Mouse (Mus musculus) stomach, embryonic 15.5 days (tissue): ENCODE measurements around the gene Hck. TPM values are rescaled to one million over a fixed set of nuclear protein-coding genes. Genes with fewer than 3 reads are reported as not detected.

Experiments
- ATAC-seq: fragments of 200-750 bp; cut with Nextera tagmentation; 2 replicates; pipeline ENCODE4 v1.8.0; 2017; ENCODE audit warnings: low read depth, moderate number of reproducible peaks, moderate TSS enrichment; ENCODE audit not compliant: insufficient read depth, low FRiP score
- H3K27ac ChIP-seq: fragments of 300-500 bp; sonication (generic); 2 replicates; pipeline ENCODE4 v1.5.1; 2015; ENCODE audit warnings: mild to moderate bottlenecking, inconsistent platforms
- H3K27me3 ChIP-seq: fragments of 300-500 bp; sonication (generic); replicated peaks from 2 replicates; pipeline ENCODE4 v1.6.1; 2015; ENCODE audit warnings: inconsistent platforms
- H3K36me3 ChIP-seq: fragments of 300-500 bp; sonication (generic); 2 replicates; pipeline ENCODE4 v1.6.1; 2015; ENCODE audit warnings: inconsistent platforms
- H3K4me1 ChIP-seq: fragments of 300-500 bp; sonication (generic); 2 replicates; pipeline ENCODE4 v1.6.1; 2015; ENCODE audit warnings: inconsistent platforms
- H3K4me2 ChIP-seq: fragments of 300-500 bp; sonication (generic); 2 replicates; pipeline ENCODE4 v1.6.1; 2015; ENCODE audit warnings: mild to moderate bottlenecking, inconsistent platforms
- H3K4me3 ChIP-seq: fragments of 300-500 bp; sonication (generic); replicated peaks from 2 replicates; pipeline ENCODE4 v1.5.1; 2015; ENCODE audit warnings: inconsistent platforms
- H3K9ac ChIP-seq: fragments of 300-500 bp; sonication (generic); 2 replicates; pipeline ENCODE4 v1.6.1; 2015; ENCODE audit warnings: inconsistent platforms
- H3K9me3 ChIP-seq: fragments of 300-500 bp; sonication (generic); 2 replicates; pipeline ENCODE4 v1.6.1; 2016; ENCODE audit warnings: inconsistent platforms
- WGBS: fragments of 180-500 bp; shearing (Covaris S2); methylation state at CpG from one replicate; pipeline ENCODE4 v1.1.7; 2015; 5-methylcytosine and 5-hydroxymethylcytosine counted together
- polyA plus RNA-seq: library from polyadenylated mRNA; unstranded; fragments of >200 nt; fragmentation: Nextera tagmentation; extraction: Ambion mirVana; gene quantifications from 2 replicates; pipeline ENCODE4 v1.2.1, GENCODE M21; 2015

The Hck gene
- polyA plus RNA-seq, 1 experiment from 2014 or later, result 6.8 TPM

GRCm38 (mm10) chr2:153161684-153162080 lies 53.4 kb downstream of the Hck start:
- peak; percentile 40 for ATAC-seq
- peak overlapping the region; percentile 80 for H3K9ac ChIP-seq
- WGBS, result 1% methylated on average over 16 of the region's 16 CpGs

DNA sequence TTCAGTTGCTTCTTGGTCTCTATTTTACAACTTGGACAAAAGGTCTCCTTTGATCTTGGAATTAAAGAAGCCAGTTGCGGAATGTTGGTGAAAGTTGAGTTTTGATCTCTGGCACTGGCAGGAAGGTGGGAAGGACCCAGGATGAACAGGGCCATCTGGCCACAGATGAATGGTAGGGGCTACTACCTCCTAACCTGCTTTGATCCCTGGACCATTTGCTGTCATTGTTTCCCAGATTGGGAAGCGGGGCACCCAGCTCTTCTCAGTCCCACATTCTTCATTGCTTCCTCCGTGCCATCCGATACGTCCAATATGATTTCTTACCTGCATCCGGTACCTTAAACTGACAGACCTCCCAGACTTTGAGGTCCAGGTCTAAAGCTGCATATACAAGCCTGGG lies 58.9 kb downstream of the Hck start:
- H3K9ac ChIP-seq, result no peak overlapping the region
- 72% methylated on average over 6 of the region's 6 CpGs for WGBS
- no peak overlapping the region for H3K4me2 ChIP-seq
- no peaks in the 10 kb centered on the region for H3K36me3 ChIP-seq
- H3K27me3 ChIP-seq, result no peaks in the 10 kb centered on the region
- no peaks in the 10 kb centered on the region for H3K9me3 ChIP-seq
- H3K4me3 ChIP-seq, result no peak overlapping the region
- ATAC-seq, result no peak
- H3K4me1 ChIP-seq, result peaks cover 20% of the 10 kb centered on the region
- H3K27ac ChIP-seq, result no peak overlapping the region

More at GRCm38 (mm10) chr2:153161684-153162080, 53.4 kb downstream of the Hck start:
- 0 out of 2 replicates have a peak, but pooled peaks cover 13% of the 10 kb centered on the region for H3K4me1 ChIP-seq
- no peaks in the 10 kb centered on the region for H3K9me3 ChIP-seq
- peak overlapping the region; percentile 90 for H3K27ac ChIP-seq
- no peaks in the 10 kb centered on the region for H3K27me3 ChIP-seq
- H3K4me3 ChIP-seq, result peak overlapping the region; percentile 82
- H3K4me2 ChIP-seq, result peak overlapping the region; percentile 96
- H3K36me3 ChIP-seq, result no peaks in the 10 kb centered on the region

DNA sequence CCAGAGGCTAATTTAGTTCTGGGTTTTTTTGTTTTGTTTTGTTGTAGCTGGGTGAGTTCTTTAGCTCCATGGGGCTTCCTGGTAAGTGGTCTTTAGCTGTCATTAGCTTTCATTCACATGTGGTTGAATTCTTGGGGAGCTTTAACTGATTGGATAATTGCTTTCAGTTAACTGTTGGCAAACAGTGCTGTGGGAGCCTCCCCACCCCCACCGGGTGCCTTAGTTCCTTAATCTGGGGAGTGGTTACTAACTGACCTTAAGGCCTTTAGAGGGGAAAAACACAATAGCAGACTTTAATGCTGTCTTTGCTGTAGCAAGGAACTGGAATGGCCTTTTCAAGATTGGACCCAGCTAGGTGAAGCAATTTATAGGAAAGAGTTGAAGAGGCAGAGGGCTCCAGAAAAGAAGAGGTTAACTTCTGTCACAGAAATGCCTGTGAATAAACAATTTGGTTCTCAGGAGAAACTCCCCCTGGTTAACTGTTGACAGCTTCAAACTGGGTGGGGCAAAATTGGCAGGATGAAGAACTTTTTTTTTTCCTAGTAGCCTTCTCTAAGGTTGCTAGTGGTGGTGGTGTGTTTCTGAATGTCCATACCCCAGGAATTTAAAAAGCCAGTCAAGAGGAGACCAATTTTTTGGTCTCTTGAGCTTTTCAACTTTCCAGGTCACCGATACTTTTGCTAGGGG lies 60.0 kb downstream of the Hck start:
- Histone ChIP-seq H3K9ac (no peak overlapping the region), H3K4me1 (peaks cover 11% of the 10 kb centered on the region), H3K9me3 (no peaks in the 10 kb centered on the region), H3K36me3 (no peaks in the 10 kb centered on the region), H3K4me2 (no peak overlapping the region), H3K4me3 (no peak overlapping the region), H3K27ac (peak overlapping the region; percentile 11; the same call in 1 of the 2 replicates), H3K27me3 (no peaks in the 10 kb centered on the region)
- WGBS, result 31% methylated on average over 2 of the region's 2 CpGs
- no peak for ATAC-seq

GRCm38 (mm10) chr2:153170490-153171224 lies 62.4 kb downstream of the Hck start:
- 81% methylated on average over 9 of the region's 9 CpGs for WGBS
- no peak overlapping the region for H3K27ac ChIP-seq
- H3K4me1 ChIP-seq, result peaks cover 10% of the 10 kb centered on the region
- H3K36me3 ChIP-seq, result no peaks in the 10 kb centered on the region
- H3K9ac ChIP-seq, result no peak overlapping the region
- ATAC-seq, result no peak
- no peak overlapping the region for H3K4me3 ChIP-seq
- no peaks in the 10 kb centered on the region for H3K9me3 ChIP-seq
- H3K4me2 ChIP-seq, result no peak overlapping the region
- no peaks in the 10 kb centered on the region for H3K27me3 ChIP-seq

GRCm38 (mm10) chr2:153171966-153172365 lies 63.7 kb downstream of the Hck start:
- H3K9ac ChIP-seq, result no peak overlapping the region
- no peaks in the 10 kb centered on the region for H3K27me3 ChIP-seq
- H3K9me3 ChIP-seq, result no peaks in the 10 kb centered on the region
- peaks cover 10% of the 10 kb centered on the region for H3K4me1 ChIP-seq
- no peak overlapping the region for H3K4me3 ChIP-seq
- no peak overlapping the region for H3K4me2 ChIP-seq
- H3K36me3 ChIP-seq, result no peaks in the 10 kb centered on the region
- no peak overlapping the region for H3K27ac ChIP-seq
- no peak for ATAC-seq
- 86% methylated on average over 5 of the region's 5 CpGs for WGBS

- H3K4me2 ChIP-seq, result no peak overlapping the region
- H3K9ac ChIP-seq, result no peak overlapping the region
- no peaks in the 10 kb centered on the region for H3K4me1 ChIP-seq
- H3K27ac ChIP-seq, result no peak overlapping the region
- H3K9me3 ChIP-seq, result no peaks in the 10 kb centered on the region
- WGBS, result 62% methylated on average over 8 of the region's 8 CpGs
- no peak overlapping the region for H3K4me3 ChIP-seq
- ATAC-seq, result no peak
- H3K27me3 ChIP-seq, result no peaks in the 10 kb centered on the region
- peaks cover 9% of the 10 kb centered on the region for H3K36me3 ChIP-seq
Measured at GRCm38 (mm10) chr2:153175995-153176570, 67.8 kb downstream of the Hck start.

DNA sequence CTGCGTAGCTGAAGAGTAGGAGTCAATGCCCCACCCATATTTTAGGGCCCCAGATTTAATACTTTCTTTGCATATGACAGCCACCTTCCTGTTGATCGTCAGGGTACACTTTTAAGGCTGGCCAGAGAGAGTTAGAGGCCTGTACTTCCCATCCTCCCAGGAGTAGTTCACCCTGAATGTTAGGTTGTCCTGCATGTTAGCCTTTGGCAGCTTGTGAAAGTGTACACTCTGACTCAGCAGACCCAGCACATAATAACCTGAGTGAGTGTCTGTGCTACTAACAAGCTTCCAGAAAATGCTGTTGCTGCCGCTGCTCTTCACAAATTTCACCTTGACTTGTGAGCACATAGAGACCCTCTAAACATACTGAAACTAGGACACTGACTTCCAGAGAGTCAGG lies 68.9 kb downstream of the Hck start:
- Histone ChIP-seq H3K27me3 (no peaks in the 10 kb centered on the region), H3K9ac (no peak overlapping the region), H3K27ac (no peak overlapping the region), H3K4me1 (no peaks in the 10 kb centered on the region), H3K36me3 (peaks cover 14% of the 10 kb centered on the region), H3K4me2 (no peak overlapping the region), H3K4me3 (no peak overlapping the region), H3K9me3 (no peaks in the 10 kb centered on the region)
- 82% methylated on average over 3 of the region's 3 CpGs for WGBS
- ATAC-seq, result no peak

DNA sequence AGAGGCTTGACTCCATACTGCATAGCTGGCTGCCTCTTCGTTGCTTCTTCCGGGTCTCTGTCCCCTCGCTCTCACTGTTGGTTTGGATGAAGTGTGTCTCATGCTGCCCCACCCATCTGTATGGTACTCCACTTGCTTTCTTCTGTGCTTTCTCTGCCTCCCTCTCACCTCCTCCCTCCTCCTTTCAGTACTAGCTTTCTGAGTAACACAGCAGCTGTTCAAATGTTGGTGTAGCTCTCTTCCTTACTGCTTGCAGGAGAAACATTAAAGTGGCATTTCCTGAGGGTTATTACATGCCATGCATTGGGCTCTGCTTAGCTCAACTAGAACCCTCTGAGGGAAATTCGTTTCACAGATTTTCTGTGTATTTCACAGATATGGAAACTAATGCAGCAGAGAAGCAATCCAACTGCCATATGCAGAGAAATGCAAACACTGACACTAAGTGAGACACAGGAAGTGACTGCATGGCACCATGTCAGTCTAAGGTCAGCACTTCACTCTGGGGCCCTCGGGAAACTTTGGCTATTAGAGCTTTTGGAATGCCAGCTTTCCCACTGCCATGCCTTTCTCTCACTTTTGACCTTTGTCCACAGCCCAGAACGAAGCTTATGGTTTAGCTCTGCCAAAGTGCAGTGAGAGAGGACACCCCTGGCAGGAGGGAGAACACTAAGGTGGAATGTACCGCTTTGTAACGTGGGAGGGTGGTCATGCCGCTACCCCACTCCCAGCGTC lies 71.0 kb downstream of the Hck start:
- no peak overlapping the region for H3K27ac ChIP-seq
- no peak overlapping the region for H3K9ac ChIP-seq
- peaks cover 22% of the 10 kb centered on the region for H3K36me3 ChIP-seq
- 82% methylated on average over 10 of the region's 10 CpGs for WGBS
- no peak for ATAC-seq
- no peaks in the 10 kb centered on the region for H3K27me3 ChIP-seq
- no peak overlapping the region for H3K4me3 ChIP-seq
- H3K4me1 ChIP-seq, result no peaks in the 10 kb centered on the region
- H3K4me2 ChIP-seq, result no peak overlapping the region
- no peaks in the 10 kb centered on the region for H3K9me3 ChIP-seq

- no peak overlapping the region for H3K4me3 ChIP-seq
- no peak overlapping the region for H3K27ac ChIP-seq
- 84% methylated on average over 3 of the region's 3 CpGs for WGBS
- H3K9ac ChIP-seq, result no peak overlapping the region
- no peaks in the 10 kb centered on the region for H3K27me3 ChIP-seq
- no peak for ATAC-seq
- H3K4me2 ChIP-seq, result no peak overlapping the region
- H3K9me3 ChIP-seq, result no peaks in the 10 kb centered on the region
- H3K4me1 ChIP-seq, result no peaks in the 10 kb centered on the region
- peaks cover 28% of the 10 kb centered on the region for H3K36me3 ChIP-seq
Measured at GRCm38 (mm10) chr2:153179961-153180360, 71.7 kb downstream of the Hck start.

- H3K27ac ChIP-seq, result no peak overlapping the region
- no peaks in the 10 kb centered on the region for H3K9me3 ChIP-seq
- H3K4me2 ChIP-seq, result no peak overlapping the region
- peaks cover 59% of the 10 kb centered on the region for H3K36me3 ChIP-seq
- no peak overlapping the region for H3K4me3 ChIP-seq
- no peaks in the 10 kb centered on the region for H3K4me1 ChIP-seq
- H3K9ac ChIP-seq, result no peak overlapping the region
- H3K27me3 ChIP-seq, result no peaks in the 10 kb centered on the region
- WGBS, result 64% methylated on average over 2 of the region's 2 CpGs
- ATAC-seq, result peak; percentile 75; the same call in 1 of the 2 replicates
Measured at GRCm38 (mm10) chr2:153186176-153186591, 77.9 kb downstream of the Hck start.

DNA sequence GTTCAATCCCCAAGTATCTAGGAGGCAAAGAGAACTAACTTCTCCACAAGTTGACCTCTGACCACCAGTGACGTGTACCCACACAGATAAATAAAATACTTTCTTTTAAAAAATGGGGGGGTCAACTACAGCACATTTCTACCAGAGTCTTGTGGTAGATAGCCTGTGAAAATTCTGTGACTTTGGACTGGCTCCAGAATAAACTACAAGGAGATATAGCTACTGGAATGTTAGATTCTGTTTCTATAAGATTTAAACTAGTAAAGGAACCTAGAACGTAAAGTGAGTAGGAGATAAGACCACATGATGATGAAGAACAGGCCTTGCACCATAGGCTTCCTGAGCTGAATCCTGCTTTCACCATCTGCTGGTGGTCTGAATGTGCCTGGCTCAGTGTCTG lies 79.6 kb downstream of the Hck start:
- H3K4me2 ChIP-seq, result no peak overlapping the region
- 75% methylated on average over 2 of the region's 2 CpGs for WGBS
- H3K36me3 ChIP-seq, result peaks cover 56% of the 10 kb centered on the region
- no peak overlapping the region for H3K9ac ChIP-seq
- no peaks in the 10 kb centered on the region for H3K4me1 ChIP-seq
- no peak overlapping the region for H3K4me3 ChIP-seq
- ATAC-seq, result no peak
- H3K9me3 ChIP-seq, result no peaks in the 10 kb centered on the region
- H3K27me3 ChIP-seq, result no peaks in the 10 kb centered on the region
- no peak overlapping the region for H3K27ac ChIP-seq
